Mouse (Mus musculus) stomach, embryonic 14.5 days (tissue): ENCODE measurements around the gene Plin4. TPM values are rescaled to one million over a fixed set of nuclear protein-coding genes. Genes with fewer than 3 reads are reported as not detected.
"Not testable (repeated sequence)": the region's sequence is repeated elsewhere in the genome, so short reads cannot be mapped to it uniquely, and the experiment has no call there.

Experiments used
- ATAC-seq: fragments of 200-750 bp; cut with Nextera tagmentation; 2 replicates; pipeline ENCODE4 v1.8.0; 2017; ENCODE audit warnings: low read depth, moderate TSS enrichment; ENCODE audit not compliant: insufficient number of reproducible peaks, insufficient read depth, low FRiP score
- H3K27ac ChIP-seq: fragments of 300-500 bp; sonication (generic); 2 replicates; pipeline ENCODE4 v1.5.1; 2014; ENCODE audit warnings: mild to moderate bottlenecking, low read length, moderate library complexity, mixed read lengths
- H3K27me3 ChIP-seq: fragments of 300-500 bp; sonication (generic); 2 replicates; pipeline ENCODE4 v1.6.1; 2014; ENCODE audit warnings: low read length, control low read depth, mixed read lengths; ENCODE audit not compliant: control insufficient read depth, insufficient read depth
- H3K36me3 ChIP-seq: fragments of 300-500 bp; sonication (generic); 2 replicates; pipeline ENCODE4 v1.6.1; 2014; ENCODE audit warnings: mild to moderate bottlenecking, control low read depth, low read length, moderate library complexity, mixed read lengths; ENCODE audit not compliant: control insufficient read depth, insufficient read depth
- H3K4me1 ChIP-seq: fragments of 300-500 bp; sonication (generic); 2 replicates; pipeline ENCODE4 v1.6.1; 2014; ENCODE audit warnings: low read length, control low read depth, mixed read lengths; ENCODE audit not compliant: control insufficient read depth, insufficient read depth
- H3K4me2 ChIP-seq: fragments of 300-500 bp; sonication (generic); replicated peaks from 2 replicates; pipeline ENCODE4 v1.6.1; 2014; ENCODE audit warnings: low read depth, low read length, control low read depth
- H3K4me3 ChIP-seq: fragments of 300-500 bp; sonication (generic); 2 replicates; pipeline ENCODE4 v1.5.1; 2014; ENCODE audit warnings: low read depth, low read length, control low read depth
- H3K9ac ChIP-seq: fragments of 300-500 bp; sonication (generic); replicated peaks from 2 replicates; pipeline ENCODE4 v1.6.1; 2014; ENCODE audit warnings: low read depth, mild to moderate bottlenecking, control low read depth, low read length, moderate library complexity, mixed read lengths
- H3K9me3 ChIP-seq: fragments of 300-500 bp; sonication (generic); 2 replicates; pipeline ENCODE4 v1.6.1; 2016; ENCODE audit warnings: low read depth, low read length, control low read depth; ENCODE audit not compliant: control insufficient read depth
- WGBS: fragments of 180-500 bp; shearing (Covaris S2); extraction: QIAGEN DNeasy Blood & Tissue Kit; methylation state at CpG from one replicate; pipeline ENCODE4 v1.1.7; 2014; 5-methylcytosine and 5-hydroxymethylcytosine counted together
- polyA plus RNA-seq: library from polyadenylated mRNA; unstranded; fragments of >200 nt; fragmentation: Nextera tagmentation; extraction: Ambion mirVana; gene quantifications from 2 replicates; pipeline ENCODE4 v1.2.1, GENCODE M21; 2014

Plin4 gene
- polyA plus RNA-seq, 1 experiment from 2014 or later: 0.27 TPM

GRCm38 (mm10) chr17:56080781-56081585, 28.6 kb downstream of the Plin4 start:
- Histone ChIP-seq H3K9ac (peak overlapping the region; percentile 80), H3K4me1 (peaks cover 16% of the 10 kb centered on the region), H3K27me3 (no peaks in the 10 kb centered on the region), H3K4me3 (peak overlapping the region; percentile 94), H3K36me3 (peaks cover 17% of the 10 kb centered on the region; the same call in 1 of the 2 replicates), H3K9me3 (no peaks in the 10 kb centered on the region), H3K27ac (peak overlapping the region; percentile 12; the same call in 1 of the 2 replicates), H3K4me2 (peak overlapping the region; percentile 83)
- 10% methylated on average over 8 of the region's 8 CpGs for WGBS
- 0 out of 2 replicates have a peak, but pooled peaks have one; percentile 8 for ATAC-seq

GRCm38 (mm10) chr17:56079921-56080320, 29.7 kb downstream of the Plin4 start:
- H3K4me3 ChIP-seq: peak overlapping the region; percentile 94
- H3K27me3 ChIP-seq: no peaks in the 10 kb centered on the region
- peaks cover 17% of the 10 kb centered on the region; the same call in 1 of the 2 replicates for H3K36me3 ChIP-seq
- H3K4me2 ChIP-seq: peak overlapping the region; percentile 83
- H3K27ac ChIP-seq: peak overlapping the region; percentile 52; the same call in 1 of the 2 replicates
- peak overlapping the region; percentile 80 for H3K9ac ChIP-seq
- peaks cover 21% of the 10 kb centered on the region for H3K4me1 ChIP-seq
- WGBS: 1% methylated on average over 10 of the region's 11 CpGs
- H3K9me3 ChIP-seq: no peaks in the 10 kb centered on the region
- ATAC-seq: no peak

- peak; percentile 93 for ATAC-seq
- Histone ChIP-seq H3K9ac (peak within 1 kb of the TSS; percentile 80), H3K27ac (peak within 1 kb of the TSS; percentile 52; the same call in 1 of the 2 replicates), H3K36me3 (peaks cover 15% of the 10 kb centered on the region; the same call in 1 of the 2 replicates), H3K4me3 (peak within 1 kb of the TSS; percentile 94), H3K4me1 (peaks cover 21% of the 10 kb centered on the region), H3K9me3 (no peaks in the 10 kb centered on the region), H3K27me3 (no peaks in the 10 kb centered on the region), H3K4me2 (peak within 1 kb of the TSS; percentile 83)
- under 1% methylated on average over 61 of the region's 61 CpGs for WGBS
These were observed 30.5 kb downstream of the Plin4 start, which contains the start of gene Hdgfl2 for GRCm38 (mm10) chr17:56078880-56079795. TSS of gene Hdgfl2 (plus strand) at chr17:56079634.

- H3K4me2 ChIP-seq: 0 out of 2 replicates have a peak overlapping the region, but pooled peaks have one; percentile 8
- not testable (repeated sequence) for H3K9ac ChIP-seq, H3K9me3 ChIP-seq, H3K27me3 ChIP-seq, ATAC-seq
- peaks cover 11% of the 10 kb centered on the region; the same call in 1 of the 2 replicates for H3K36me3 ChIP-seq
- H3K4me3 ChIP-seq: peak overlapping the region; percentile 17; the same call in 1 of the 2 replicates
- 68% methylated on average over 9 of the region's 9 CpGs for WGBS
- peak overlapping the region; percentile 48; the same call in 1 of the 2 replicates for H3K27ac ChIP-seq
- H3K4me1 ChIP-seq: peaks cover 26% of the 10 kb centered on the region
These were observed 31.2 kb downstream of the Plin4 start for GRCm38 (mm10) chr17:56078361-56078760.

GRCm38 (mm10) chr17:56077523-56077922, 32.1 kb downstream of the Plin4 start:
- H3K36me3 ChIP-seq: peaks cover 6% of the 10 kb centered on the region
- H3K9me3 ChIP-seq: no peaks in the 10 kb centered on the region
- H3K27ac ChIP-seq: no peak overlapping the region
- no peak for ATAC-seq
- no peaks in the 10 kb centered on the region for H3K27me3 ChIP-seq
- peaks cover 26% of the 10 kb centered on the region for H3K4me1 ChIP-seq
- no peak overlapping the region for H3K4me2 ChIP-seq
- no peak overlapping the region for H3K9ac ChIP-seq
- H3K4me3 ChIP-seq: no peak overlapping the region
- WGBS: 90% methylated on average over 5 of the region's 5 CpGs

- H3K4me2 ChIP-seq: peak within 1 kb of the TSS; percentile 62
- peaks cover 9% of the 10 kb centered on the region for H3K4me1 ChIP-seq
- peak within 1 kb of the TSS; percentile 76 for H3K4me3 ChIP-seq
- WGBS: under 1% methylated on average over 35 of the region's 35 CpGs
- no peaks in the 10 kb centered on the region for H3K9me3 ChIP-seq
- H3K27me3 ChIP-seq: no peaks in the 10 kb centered on the region
- H3K36me3 ChIP-seq: peaks cover 24% of the 10 kb centered on the region
- H3K9ac ChIP-seq: peak within 1 kb of the TSS; percentile 57; the same call in 1 of the 2 replicates
- peak within 1 kb of the TSS; percentile 98 for H3K27ac ChIP-seq
- ATAC-seq: peak; percentile 19; the same call in 1 of the 2 replicates
These were observed 34.8 kb downstream of the Plin4 start, which contains the start of gene Ubxn6 for GRCm38 (mm10) chr17:56074827-56075208. TSS of gene Ubxn6 (minus strand) at chr17:56075028.

GRCm38 (mm10) chr17:56074097-56074826, 35.3 kb downstream of the Plin4 start:
- Histone ChIP-seq H3K4me1 (peaks cover 9% of the 10 kb centered on the region), H3K27ac (peak overlapping the region; percentile 98), H3K4me3 (peak overlapping the region; percentile 76), H3K4me2 (peak overlapping the region; percentile 62), H3K9me3 (no peaks in the 10 kb centered on the region), H3K27me3 (no peaks in the 10 kb centered on the region), H3K36me3 (peaks cover 29% of the 10 kb centered on the region), H3K9ac (peak overlapping the region; percentile 57; the same call in 1 of the 2 replicates)
- WGBS: 7% methylated on average over 22 of the region's 22 CpGs
- ATAC-seq: peak; percentile 15; the same call in 1 of the 2 replicates
